Mouse (Mus musculus): ENCODE data around the gene Hand2. TPM values are rescaled to one million over a fixed set of nuclear protein-coding genes. Genes with fewer than 3 reads are reported as not detected.

Hand2 gene
- polyA plus RNA-seq, 1 experiment = not detected

- TF ChIP-seq REST (IDR thresholded peaks at IDR 0.05; ENCODE audit: insufficient read depth, insufficient read length) (no peak), SRF (IDR thresholded peaks at IDR 0.05; ENCODE audit: control insufficient read depth, insufficient read length, low read depth) (no peak), MYOG (IDR thresholded peaks at IDR 0.05; ENCODE audit: control insufficient read depth in 1 of 3, insufficient read depth in 1 of 3, insufficient read length in 2 of 3, low read depth in 2 of 3) (no peak), POLR2AphosphoS2 (IDR thresholded peaks at IDR 0.05; ENCODE audit: insufficient read length, low read depth) (no peak), MYOD1 (IDR thresholded peaks at IDR 0.05; ENCODE audit: control insufficient read depth in 1 of 3, insufficient read length in 2 of 3, low read depth in 2 of 3) (no peak), USF1 (IDR thresholded peaks at IDR 0.05; ENCODE audit: low read depth) (no peak), E2F4 (IDR thresholded peaks at IDR 0.05; ENCODE audit: insufficient read depth) (no peak), TCF12 (IDR thresholded peaks at IDR 0.05; ENCODE audit: insufficient read depth, poor library complexity, severe bottlenecking) (no peak), MAX (IDR thresholded peaks at IDR 0.05; ENCODE audit: low read depth) (no peak), TCF3 (IDR thresholded peaks at IDR 0.05; ENCODE audit: insufficient read length, low read depth) (no peak), CEBPB (IDR thresholded peaks at IDR 0.05; ENCODE audit: insufficient read depth, poor library complexity, severe bottlenecking) (no peak), POLR2A (IDR thresholded peaks at IDR 0.05; ENCODE audit: insufficient read length, low read depth) (no peak)
- Histone ChIP-seq H3K79me2 (ENCODE audit: control insufficient read depth, insufficient read depth) (no peaks in the 10 kb centered on the region), H3K27me3 (ENCODE audit: control insufficient read depth, insufficient read depth, insufficient read length) (peaks cover 80% of the 10 kb centered on the region)
Measured at GRCm38 (mm10) chr8:57322961-57323941, 2.5 kb downstream of the Hand2 start.

GRCm38 (mm10) chr8:57324091-57324490 lies 3.3 kb downstream of the Hand2 start:
- H3K4me2 ChIP-seq (ENCODE audit: low read depth) = no peak overlapping the region
- no peaks in the 10 kb centered on the region for H3K36me3 ChIP-seq (ENCODE audit: control insufficient read depth, insufficient read depth)
- TF ChIP-seq TCF12 (IDR thresholded peaks at IDR 0.05; ENCODE audit: insufficient read depth, poor library complexity, severe bottlenecking) (no peak), USF1 (IDR thresholded peaks at IDR 0.05; ENCODE audit: low read depth) (no peak), SRF (IDR thresholded peaks at IDR 0.05; ENCODE audit: control insufficient read depth, insufficient read length, low read depth) (no peak), POLR2A (IDR thresholded peaks at IDR 0.05; ENCODE audit: insufficient read length, low read depth) (no peak), POLR2AphosphoS2 (IDR thresholded peaks at IDR 0.05; ENCODE audit: insufficient read length, low read depth) (no peak), MYOD1 (IDR thresholded peaks at IDR 0.05; ENCODE audit: control insufficient read depth in 1 of 3, insufficient read length in 2 of 3, low read depth in 2 of 3) (no peak), E2F4 (IDR thresholded peaks at IDR 0.05; ENCODE audit: insufficient read depth) (no peak), MYOG (IDR thresholded peaks at IDR 0.05; ENCODE audit: control insufficient read depth in 1 of 3, insufficient read depth in 1 of 3, insufficient read length in 2 of 3, low read depth in 2 of 3) (no peak)
- no peak overlapping the region for H3ac ChIP-seq (ENCODE audit: control insufficient read depth, insufficient read length)
- peaks cover 81% of the 10 kb centered on the region for H3K27me3 ChIP-seq (ENCODE audit: control insufficient read depth, insufficient read depth, insufficient read length)
- H3K4me3 ChIP-seq = no peak overlapping the region
- no peaks in the 10 kb centered on the region for H3K79me2 ChIP-seq (ENCODE audit: control insufficient read depth, insufficient read depth)

More at GRCm38 (mm10) chr8:57322961-57323941, 2.5 kb downstream of the Hand2 start:
- Histone ChIP-seq H3K4me2 (ENCODE audit: low read depth) (peak overlapping the region; percentile 18), H3K36me3 (ENCODE audit: control insufficient read depth, insufficient read depth) (no peaks in the 10 kb centered on the region), H3K4me3 (no peak overlapping the region), H3ac (ENCODE audit: control insufficient read depth, insufficient read length) (no peak overlapping the region)

- no peaks in the 10 kb centered on the region for H3K36me3 ChIP-seq (ENCODE audit: control insufficient read depth, insufficient read depth)
- no peak overlapping the region for H3K4me2 ChIP-seq (ENCODE audit: low read depth)
- H3K4me3 ChIP-seq = no peak overlapping the region
- H3K79me2 ChIP-seq (ENCODE audit: control insufficient read depth, insufficient read depth) = no peaks in the 10 kb centered on the region
- TF ChIP-seq POLR2AphosphoS2 (IDR thresholded peaks at IDR 0.05; ENCODE audit: insufficient read length, low read depth) (no peak), POLR2A (IDR thresholded peaks at IDR 0.05; ENCODE audit: insufficient read length, low read depth) (no peak), TCF3 (IDR thresholded peaks at IDR 0.05; ENCODE audit: insufficient read length, low read depth) (no peak), USF1 (IDR thresholded peaks at IDR 0.05; ENCODE audit: low read depth) (no peak), CEBPB (IDR thresholded peaks at IDR 0.05; ENCODE audit: insufficient read depth, poor library complexity, severe bottlenecking) (no peak), E2F4 (IDR thresholded peaks at IDR 0.05; ENCODE audit: insufficient read depth) (no peak), MYOD1 (IDR thresholded peaks at IDR 0.05; ENCODE audit: control insufficient read depth in 1 of 3, insufficient read length in 2 of 3, low read depth in 2 of 3) (no peak), MYOG (IDR thresholded peaks at IDR 0.05; ENCODE audit: control insufficient read depth in 1 of 3, insufficient read depth in 1 of 3, insufficient read length in 2 of 3, low read depth in 2 of 3) (no peak), SRF (IDR thresholded peaks at IDR 0.05; ENCODE audit: control insufficient read depth, insufficient read length, low read depth) (no peak), REST (IDR thresholded peaks at IDR 0.05; ENCODE audit: insufficient read depth, insufficient read length) (no peak)
- no peak overlapping the region for H3ac ChIP-seq (ENCODE audit: control insufficient read depth, insufficient read length)
- peaks cover 80% of the 10 kb centered on the region for H3K27me3 ChIP-seq (ENCODE audit: control insufficient read depth, insufficient read depth, insufficient read length)
Measured at GRCm38 (mm10) chr8:57324671-57325070, 3.9 kb downstream of the Hand2 start.

DNA sequence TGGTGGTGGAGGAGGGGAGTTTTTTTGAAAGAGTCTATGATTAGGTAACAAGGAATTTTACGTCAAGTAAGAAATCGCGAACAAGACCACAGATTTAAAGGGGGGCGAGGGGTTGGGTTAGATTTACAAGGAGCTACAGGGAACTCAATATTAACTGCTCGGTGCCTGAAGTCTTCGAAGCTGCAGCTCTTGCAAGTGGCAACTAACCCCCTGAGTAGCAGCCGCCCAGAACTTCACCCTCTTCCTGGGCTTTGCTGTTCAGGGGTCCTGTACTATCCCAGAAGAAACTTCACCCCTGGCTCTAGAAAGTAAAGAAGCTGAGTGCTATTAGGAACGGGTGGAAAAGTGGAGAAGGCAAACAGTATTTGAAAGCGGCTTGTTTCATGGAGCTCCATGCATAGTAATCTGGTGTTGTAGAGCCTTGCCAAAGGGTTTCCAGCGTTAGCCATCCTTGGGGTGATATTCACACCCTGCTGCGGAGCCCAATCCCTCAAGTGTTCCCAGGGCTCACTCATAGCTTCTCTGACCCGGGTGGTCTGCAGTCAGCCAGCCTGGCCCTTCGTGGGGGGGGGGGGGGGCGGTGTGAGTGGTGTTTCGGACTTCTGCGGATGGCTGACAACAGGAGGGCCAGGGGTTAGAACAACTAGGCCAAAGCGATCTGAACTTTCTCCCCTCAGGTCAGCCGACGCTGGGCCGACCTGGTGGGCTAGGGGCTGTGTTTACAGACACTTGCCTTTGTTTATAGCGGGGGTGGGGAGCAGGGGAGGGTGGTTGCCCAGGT lies 4.5 kb downstream of the Hand2 start:
- Histone ChIP-seq H3ac (ENCODE audit: control insufficient read depth, insufficient read length) (no peak overlapping the region), H3K27me3 (ENCODE audit: control insufficient read depth, insufficient read depth, insufficient read length) (peaks cover 78% of the 10 kb centered on the region), H3K79me2 (ENCODE audit: control insufficient read depth, insufficient read depth) (no peaks in the 10 kb centered on the region), H3K4me2 (ENCODE audit: low read depth) (no peak overlapping the region), H3K36me3 (ENCODE audit: control insufficient read depth, insufficient read depth) (no peaks in the 10 kb centered on the region), H3K4me3 (no peak overlapping the region)
- TF ChIP-seq MYOG (IDR thresholded peaks at IDR 0.05; ENCODE audit: control insufficient read depth in 1 of 3, insufficient read depth in 1 of 3, insufficient read length in 2 of 3, low read depth in 2 of 3) = no peak
- no peak for TF ChIP-seq POLR2A (IDR thresholded peaks at IDR 0.05; ENCODE audit: insufficient read length, low read depth)
- no peak for TF ChIP-seq POLR2AphosphoS2 (IDR thresholded peaks at IDR 0.05; ENCODE audit: insufficient read length, low read depth)
- TF ChIP-seq TCF12 (IDR thresholded peaks at IDR 0.05; ENCODE audit: insufficient read depth, poor library complexity, severe bottlenecking) = no peak
- TF ChIP-seq MAX (IDR thresholded peaks at IDR 0.05; ENCODE audit: low read depth) = no peak
- no peak for TF ChIP-seq MYOD1 (IDR thresholded peaks at IDR 0.05; ENCODE audit: control insufficient read depth in 1 of 3, insufficient read length in 2 of 3, low read depth in 2 of 3)
- no peak for TF ChIP-seq SRF (IDR thresholded peaks at IDR 0.05; ENCODE audit: control insufficient read depth, insufficient read length, low read depth)

All from myocyte (in vitro differentiated cells).